Mouse (Mus musculus): ENCODE measurements around the gene Ivns1abp. TPM values are rescaled to one million over a fixed set of nuclear protein-coding genes. Genes with fewer than 3 reads are reported as not detected.
"Not testable (repeated sequence)": the region's sequence is repeated elsewhere in the genome, so short reads cannot be mapped to it uniquely, and the experiment has no call there.

Gene Ivns1abp
- total RNA-seq, 2 experiments from 2014 or later, result 127 to 187 TPM

DNA sequence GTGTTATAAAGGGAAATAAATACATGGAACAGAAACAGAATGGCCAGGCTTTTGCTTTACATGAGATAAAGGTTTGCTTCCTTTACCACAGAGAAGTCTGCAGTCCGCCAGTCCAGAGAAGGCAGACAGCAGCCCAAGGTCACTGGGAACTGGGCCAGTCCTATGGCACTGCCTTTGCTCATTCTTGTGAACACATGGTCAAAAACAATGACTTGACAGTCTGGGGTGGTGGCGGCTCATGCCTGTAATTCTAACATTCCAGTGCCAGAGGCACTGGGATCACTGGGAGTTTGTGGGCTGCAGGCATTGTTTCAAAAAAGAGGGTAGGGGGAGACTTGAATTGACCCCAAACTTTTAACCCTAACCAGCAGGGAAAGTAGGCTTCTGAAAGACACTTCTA lies 5.3 kb upstream of the Ivns1abp start:
- DNase-seq (ENCODE audit: low spot score in 2 of 2), result peak in 1 of 2 experiments; percentile 35

DNA sequence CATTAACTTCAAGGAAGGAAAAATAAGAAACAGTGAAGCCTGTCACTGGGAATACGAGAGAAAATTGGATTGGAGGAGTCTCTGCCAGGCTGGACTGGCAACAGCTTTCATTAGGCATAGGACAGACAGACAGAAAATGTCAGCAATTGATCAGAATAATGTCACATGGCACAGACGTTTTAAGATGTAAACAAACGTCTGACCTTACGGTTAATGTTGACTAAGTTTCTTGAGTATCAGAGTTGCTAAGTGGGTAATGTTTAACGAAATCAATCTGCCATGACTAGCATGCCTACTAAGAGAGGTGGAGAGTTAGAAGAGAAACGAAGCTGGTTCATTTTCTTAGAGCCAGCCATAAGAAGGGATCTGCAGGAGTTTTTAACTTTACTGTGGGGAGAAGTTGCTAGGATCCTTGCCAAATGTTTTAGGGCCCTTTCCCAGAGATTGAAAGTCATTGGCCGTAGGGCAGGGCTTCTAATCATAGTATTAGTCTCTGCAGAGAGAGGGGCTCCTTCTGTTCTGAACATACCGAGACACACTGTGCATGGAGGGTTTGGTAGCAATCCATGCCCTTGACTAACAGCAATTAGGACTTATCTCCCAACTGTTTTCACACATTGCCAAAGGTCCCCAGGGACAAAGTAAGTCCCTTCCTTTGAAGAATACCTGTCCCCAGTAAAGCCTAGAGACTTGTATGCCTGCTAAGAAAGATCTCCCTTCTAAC lies 2.8 kb upstream of the Ivns1abp start:
- DNase-seq (ENCODE audit: low spot score in 2 of 2), result no peak

DNA sequence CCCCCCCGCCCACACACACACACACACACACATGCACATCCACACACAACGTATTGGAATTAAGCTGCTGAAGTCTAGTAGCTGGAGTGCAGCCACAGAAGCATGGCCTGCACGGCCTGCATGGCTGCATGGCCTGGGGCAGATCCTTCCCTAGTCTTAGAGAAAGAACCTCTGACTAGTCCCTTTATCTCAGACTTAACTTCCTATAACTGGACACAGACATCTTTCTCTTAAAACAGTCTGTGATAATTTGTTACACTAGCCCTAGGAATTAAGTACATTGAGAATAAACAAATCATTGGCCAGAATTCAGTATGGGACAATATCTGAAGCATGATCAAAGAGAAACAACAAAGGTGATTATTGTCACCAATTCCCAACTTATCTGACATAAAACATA lies 2.0 kb upstream of the Ivns1abp start:
- no peak for DNase-seq (ENCODE audit: low spot score in 2 of 2)

DNA sequence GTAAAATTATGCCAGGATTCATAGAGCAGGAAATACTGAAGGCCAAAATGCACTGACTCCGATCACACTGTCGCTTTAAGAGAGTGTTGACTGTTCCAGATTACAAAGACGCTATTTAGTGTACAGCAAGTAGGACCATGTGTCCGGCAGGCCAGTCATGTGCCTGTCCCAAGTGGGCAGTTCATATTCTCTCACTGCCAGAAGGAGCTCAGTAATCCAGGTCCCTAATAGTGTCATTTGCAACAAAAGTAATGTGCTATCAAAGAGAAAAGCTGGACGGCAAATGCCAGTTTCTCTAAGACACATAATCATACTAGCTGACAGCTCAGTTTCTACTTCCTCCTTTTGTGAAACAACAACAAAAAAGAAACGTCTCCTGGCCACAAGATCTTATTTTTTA lies 1.3 kb upstream of the Ivns1abp start:
- no peak for DNase-seq (ENCODE audit: low spot score in 2 of 2)

DNA sequence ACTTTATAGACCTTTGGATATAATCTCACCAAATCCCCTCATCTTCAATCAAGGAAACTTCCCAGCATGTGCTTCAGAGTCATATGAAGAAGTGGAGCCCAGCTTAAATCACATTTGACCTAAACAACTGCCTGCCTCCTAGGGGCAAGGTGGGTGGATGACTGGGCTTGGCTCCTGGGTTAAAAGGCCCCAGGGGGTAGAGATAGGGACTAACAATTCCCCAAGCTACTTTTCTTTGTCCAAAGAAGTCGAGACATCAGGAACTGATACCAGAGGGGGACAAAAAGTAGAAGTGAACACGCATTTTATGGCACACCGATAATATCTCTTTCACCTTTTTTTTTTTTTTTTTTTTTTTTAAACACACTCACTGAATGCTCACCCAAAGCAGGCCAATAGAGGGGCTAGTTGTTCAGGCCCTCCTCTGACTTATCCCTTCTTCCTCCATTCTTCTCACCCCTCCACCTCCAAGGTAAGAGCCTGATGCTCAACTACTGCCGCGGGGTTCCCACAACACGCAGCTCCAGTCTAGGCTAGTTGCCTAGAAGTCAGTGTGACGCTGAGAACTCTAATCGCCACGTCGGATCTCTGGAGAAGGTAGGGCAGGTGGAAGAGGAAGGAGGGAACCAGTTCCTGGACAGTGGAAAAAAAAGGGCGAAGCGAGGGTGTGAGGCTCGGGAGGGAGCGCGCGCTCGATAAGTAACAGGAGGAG lies 550 bp upstream of the Ivns1abp start:
- no peak for DNase-seq (ENCODE audit: low spot score in 2 of 2)

- peak; percentile 90 to 92 for DNase-seq (ENCODE audit: low spot score in 2 of 2)
These were observed 1.0 kb downstream of the Ivns1abp start for GRCm38 (mm10) chr1:151345109-151345862.

DNA sequence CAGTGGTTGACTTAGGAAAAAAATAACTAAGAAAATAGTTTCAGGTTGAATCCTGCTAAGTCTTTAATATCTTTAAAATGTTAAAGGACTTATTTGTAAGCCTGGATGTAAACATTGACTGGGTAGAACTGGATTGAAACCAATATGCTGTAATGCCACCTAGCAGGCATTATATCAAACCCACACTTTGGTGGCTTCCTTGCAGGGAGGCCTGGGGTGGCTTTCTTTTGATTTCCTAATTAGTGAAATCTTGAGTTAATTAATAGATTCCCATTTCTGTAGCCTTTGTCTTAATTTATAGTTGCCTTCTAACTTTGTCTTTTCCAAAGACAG lies 1.6 kb downstream of the Ivns1abp start:
- DNase-seq (ENCODE audit: low spot score in 2 of 2), result no peak

DNA sequence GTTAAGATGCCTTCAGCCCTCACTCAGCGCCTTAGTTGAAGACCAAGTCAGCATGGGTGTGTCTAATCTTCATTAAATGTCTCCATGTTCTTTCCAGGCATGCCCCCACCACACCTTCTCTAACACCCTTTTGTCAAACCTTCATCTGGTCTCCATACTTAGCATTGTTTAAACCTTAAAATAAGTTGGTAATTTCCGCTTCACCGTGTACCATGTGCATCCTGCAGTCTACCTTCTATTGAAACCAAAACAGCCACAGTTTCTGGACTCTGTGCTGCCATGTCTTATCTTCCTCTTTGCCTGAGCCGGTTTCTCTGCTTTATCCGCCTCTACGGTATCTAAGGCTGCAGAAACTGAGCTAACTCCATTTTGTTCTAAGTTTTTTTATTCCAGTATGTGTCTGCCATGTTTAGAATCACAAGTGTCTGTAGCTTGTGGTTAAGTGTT lies 2.4 kb downstream of the Ivns1abp start:
- DNase-seq (ENCODE audit: low spot score in 2 of 2), result no peak

GRCm38 (mm10) chr1:151348293-151348692 lies 4.0 kb downstream of the Ivns1abp start:
- DNase-seq (ENCODE audit: low spot score in 2 of 2), result not testable (repeated sequence)

DNA sequence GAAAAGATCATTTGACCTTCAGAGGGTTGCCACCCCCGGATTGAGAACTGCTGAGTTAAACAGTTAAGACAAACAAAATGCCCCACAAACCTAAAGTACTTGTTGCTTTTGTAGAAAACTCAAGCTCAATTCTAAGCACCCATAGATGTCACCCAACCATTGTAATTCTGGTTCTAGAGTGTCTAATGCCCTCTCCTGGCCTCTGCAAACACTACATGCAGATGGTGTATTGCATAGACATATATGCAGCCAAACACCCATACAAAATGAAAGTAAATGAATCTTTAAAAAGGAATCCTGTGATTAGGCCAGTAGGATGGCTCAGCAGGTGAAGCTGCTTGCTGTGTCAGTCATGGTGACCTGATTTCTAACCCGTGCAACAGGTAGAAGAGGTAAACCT lies 8.6 kb downstream of the Ivns1abp start:
- DNase-seq (ENCODE audit: low spot score in 2 of 2), result no peak

GRCm38 (mm10) chr1:151355994-151356393 lies 11.7 kb downstream of the Ivns1abp start:
- no peak for DNase-seq (ENCODE audit: low spot score in 2 of 2)

DNA sequence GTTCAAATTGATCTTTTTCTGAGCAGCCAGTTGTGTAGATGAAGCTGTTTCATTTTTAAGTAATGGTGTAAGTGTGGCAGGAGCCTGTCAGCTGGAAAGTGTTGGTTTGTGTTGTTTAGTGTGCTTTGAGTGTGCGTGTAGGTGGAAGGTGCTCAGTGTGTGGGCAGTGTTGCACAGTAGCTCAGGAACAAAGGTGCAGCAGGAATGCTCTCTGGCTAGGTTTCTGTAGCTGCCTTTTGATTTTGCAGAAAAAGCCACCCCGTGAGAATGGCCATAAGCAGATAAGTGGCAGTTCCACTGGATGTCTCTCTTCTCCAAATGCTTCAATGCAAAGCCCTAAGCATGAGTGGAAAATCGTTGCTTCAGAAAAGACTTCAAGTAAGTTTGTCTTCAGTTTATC lies 15.1 kb downstream of the Ivns1abp start:
- DNase-seq (ENCODE audit: low spot score in 2 of 2), result no peak

DNA sequence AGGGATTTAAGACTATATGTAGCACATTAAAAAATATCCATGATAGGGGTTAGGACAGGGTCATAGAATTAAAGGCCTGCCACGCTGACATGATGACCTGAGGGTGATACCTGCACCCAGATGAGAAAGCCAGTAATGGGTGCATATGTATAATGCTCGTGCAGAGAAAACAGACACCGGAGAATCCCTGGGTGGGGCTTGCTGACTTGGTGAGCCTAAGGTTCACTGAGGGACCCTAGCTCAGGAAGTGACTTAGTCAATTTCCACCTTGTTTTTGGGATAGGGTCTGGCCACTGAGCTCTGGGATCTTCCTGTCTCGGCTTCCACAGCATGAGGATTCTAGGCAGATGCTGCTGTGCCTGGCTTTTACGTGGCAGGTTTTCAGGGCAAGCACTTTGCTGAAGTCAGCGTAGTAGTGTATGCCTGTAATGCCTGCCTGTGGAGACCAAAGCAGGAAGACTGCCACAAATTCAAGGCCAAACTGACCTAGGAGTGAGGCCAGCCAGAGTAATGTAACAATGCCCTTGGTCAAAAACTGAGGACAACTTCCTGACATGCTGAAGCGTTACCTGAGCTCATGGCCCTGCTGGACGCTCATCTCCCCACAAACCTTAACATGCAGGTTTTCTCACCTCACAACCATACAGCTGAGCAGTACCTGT lies 22.8 kb downstream of the Ivns1abp start:
- no peak for DNase-seq (ENCODE audit: low spot score in 2 of 2)

DNA sequence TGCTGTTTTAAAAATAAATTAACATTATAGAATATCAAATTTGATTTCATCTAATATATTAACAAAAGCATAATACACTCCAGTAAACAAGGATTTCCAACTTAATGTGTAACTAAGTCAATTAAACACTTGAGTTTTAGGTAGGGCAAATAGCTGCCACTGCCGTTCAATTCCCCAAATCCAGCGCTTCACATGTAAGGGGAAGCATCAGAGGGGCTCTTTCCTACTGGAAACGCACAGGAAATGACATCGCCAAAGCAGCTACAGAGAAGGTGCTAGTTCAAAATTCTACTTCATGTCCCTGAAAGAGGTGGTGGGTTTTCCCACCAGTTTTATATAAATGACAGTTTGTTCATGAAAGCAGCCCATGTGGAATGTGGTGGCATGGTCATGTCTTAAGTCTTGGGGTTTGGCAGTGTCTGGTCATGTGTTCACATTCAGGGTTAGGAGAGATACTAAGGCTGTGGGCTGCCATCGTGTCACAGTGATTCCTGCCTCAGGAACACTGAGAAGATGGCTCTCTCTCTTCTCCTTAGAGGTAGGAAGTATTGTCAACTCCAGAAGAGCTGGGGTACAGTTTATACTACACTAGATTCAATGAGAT lies 23.5 kb downstream of the Ivns1abp start:
- DNase-seq (ENCODE audit: low spot score in 2 of 2), result no peak

GRCm38 (mm10) chr1:151368444-151368843 lies 24.2 kb downstream of the Ivns1abp start:
- DNase-seq (ENCODE audit: low spot score in 2 of 2), result no peak

DNA sequence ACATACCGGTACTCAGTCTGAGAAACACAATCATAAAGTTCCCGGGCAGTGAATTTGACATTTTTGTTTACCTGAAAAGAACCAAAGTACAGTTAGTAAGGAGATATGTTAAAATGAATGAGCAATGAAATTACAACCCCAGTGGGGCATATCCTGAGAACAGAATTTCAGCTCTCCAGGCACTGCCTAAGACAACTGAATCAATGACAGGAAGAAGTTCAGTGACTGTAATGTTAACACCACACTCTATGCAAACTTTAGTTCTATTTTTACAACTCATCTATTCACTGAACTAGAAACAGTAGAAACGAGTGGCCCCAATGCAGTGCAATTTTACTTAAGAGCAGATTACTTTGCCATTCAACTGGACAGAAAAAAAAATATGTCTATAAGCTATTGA lies 26.3 kb downstream of the Ivns1abp start:
- DNase-seq (ENCODE audit: low spot score in 2 of 2), result no peak

- DNase-seq (ENCODE audit: low spot score in 2 of 2), result no peak
These were observed 27.3 kb downstream of the Ivns1abp start for GRCm38 (mm10) chr1:151371543-151371942.

- DNase-seq (ENCODE audit: low spot score in 2 of 2), result no peak
These were observed 28.5 kb downstream of the Ivns1abp start for GRCm38 (mm10) chr1:151372823-151373222.

GRCm38 (mm10) chr1:151377353-151377752 lies 33.1 kb downstream of the Ivns1abp start:
- no peak for DNase-seq (ENCODE audit: low spot score in 2 of 2)

DNA sequence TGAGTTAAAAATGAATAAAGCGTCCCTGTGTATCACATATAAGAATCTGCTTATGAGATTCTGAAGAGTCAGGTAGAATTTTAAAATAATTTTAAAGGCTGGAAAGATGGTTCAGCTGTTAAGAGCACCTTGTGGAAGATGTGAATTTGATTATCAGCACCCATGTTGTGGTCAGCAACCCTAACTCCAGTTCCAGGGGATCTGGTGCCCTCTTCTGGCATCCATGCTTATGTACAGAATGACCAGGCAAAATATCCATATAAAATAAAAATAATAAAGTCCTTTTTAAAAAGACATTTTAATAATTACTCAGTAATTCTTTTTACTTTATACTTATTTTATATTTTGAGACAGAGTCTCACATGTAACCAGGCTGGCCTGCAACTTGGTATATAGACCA lies 45.8 kb downstream of the Ivns1abp start:
- DNase-seq (ENCODE audit: low spot score in 2 of 2), result no peak

- no peak for DNase-seq (ENCODE audit: low spot score in 2 of 2)
These were observed 65.5 kb downstream of the Ivns1abp start for GRCm38 (mm10) chr1:151409827-151410226.

Measured in adrenal gland, postnatal 4 days (tissue).